Mouse (Mus musculus) bone marrow macrophage, adult 2 months (primary cell): ENCODE results near the gene Cpt2. TPM values are rescaled to one million over a fixed set of nuclear protein-coding genes. Genes with fewer than 3 reads are reported as not detected.

Experiments
- H3K27ac ChIP-seq: 2 replicates; pipeline ENCODE4 v1.5.1; 2012; ENCODE audit warnings: low read depth, low read length; ENCODE audit not compliant: insufficient read depth
- H3K4me1 ChIP-seq: 2 replicates; pipeline ENCODE4 v1.6.1; 2012; ENCODE audit warnings: low read length; ENCODE audit not compliant: control insufficient read depth, insufficient read depth
- H3K4me3 ChIP-seq: 2 replicates; pipeline ENCODE4 v1.5.1; 2012; ENCODE audit warnings: mild to moderate bottlenecking, low read length, moderate library complexity; ENCODE audit not compliant: insufficient read depth
- CTCF ChIP-seq: IDR thresholded peaks from 2 replicates; pipeline ENCODE4 v1.5.1; 2012; ENCODE audit warnings: low read depth, mild to moderate bottlenecking, low read length, moderate library complexity
- POLR2A ChIP-seq: IDR thresholded peaks from 2 replicates; pipeline ENCODE4 v1.6.1; 2012; ENCODE audit warnings: mild to moderate bottlenecking, low read depth, low read length, borderline replicate concordance
- polyA plus RNA-seq: library from polyadenylated mRNA; stranded (reverse); fragments of >200 nt; gene quantifications from 2 replicates; pipeline ENCODE4 v1.2.4, GENCODE M21; 2012; ENCODE audit not compliant: missing spikeins, insufficient read depth, insufficient read length

Gene Cpt2
- polyA plus RNA-seq, 1 experiment, result 27.6 TPM

DNA sequence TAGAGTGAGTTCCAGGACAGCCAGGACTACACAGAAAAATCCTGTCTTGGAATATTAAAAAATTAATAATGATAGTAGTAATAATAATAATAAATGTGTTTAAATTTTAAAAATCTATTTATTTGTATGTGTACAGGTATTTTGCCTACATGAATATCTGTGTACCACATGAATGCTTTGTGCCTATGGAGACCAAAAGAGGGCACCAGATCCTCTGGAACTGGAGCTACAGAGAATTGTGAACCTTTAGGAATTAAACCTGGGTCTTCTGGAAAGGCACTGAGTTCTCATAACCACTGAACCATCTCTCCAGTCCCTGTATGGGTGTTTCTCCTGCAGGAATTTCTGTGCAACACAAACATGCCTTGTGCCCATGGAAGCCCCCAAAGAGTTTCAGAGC lies 29.4 kb upstream of the Cpt2 start:
- Histone ChIP-seq H3K4me1 (no peaks in the 10 kb centered on the region), H3K27ac (no peak overlapping the region), H3K4me3 (no peak overlapping the region)
- TF ChIP-seq CTCF (no peak), POLR2A (no peak)

- Histone ChIP-seq H3K27ac (no peak overlapping the region), H3K4me1 (no peaks in the 10 kb centered on the region), H3K4me3 (no peak overlapping the region)
- no peak for TF ChIP-seq CTCF
- no peak for TF ChIP-seq POLR2A
Measured at GRCm38 (mm10) chr4:107949918-107950317, 26.5 kb upstream of the Cpt2 start.

DNA sequence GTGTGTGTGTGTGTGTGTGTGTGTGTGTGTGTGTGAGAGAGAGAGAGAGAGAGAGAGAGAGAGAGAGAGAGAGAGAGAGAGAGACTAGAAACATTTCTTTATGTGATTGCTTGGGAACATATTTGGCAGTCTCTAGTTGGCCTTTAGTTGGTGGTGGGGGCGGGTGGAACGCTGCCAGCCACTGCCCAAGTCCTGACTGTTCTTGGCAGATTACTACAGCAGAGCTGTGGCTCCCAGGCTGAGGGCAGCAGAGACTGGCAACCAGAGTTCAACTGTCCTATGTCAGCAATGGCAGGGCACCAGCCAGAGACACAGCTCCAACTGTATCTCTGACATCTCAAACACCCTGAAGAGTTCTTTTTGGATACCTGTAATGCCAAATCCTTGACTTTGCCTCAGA lies 20.7 kb upstream of the Cpt2 start:
- 0 out of 2 replicates have a peak, but pooled peaks cover under 1% of the 10 kb centered on the region for H3K4me1 ChIP-seq
- no peak overlapping the region for H3K27ac ChIP-seq
- TF ChIP-seq POLR2A (no peak), CTCF (no peak)
- no peak overlapping the region for H3K4me3 ChIP-seq

DNA sequence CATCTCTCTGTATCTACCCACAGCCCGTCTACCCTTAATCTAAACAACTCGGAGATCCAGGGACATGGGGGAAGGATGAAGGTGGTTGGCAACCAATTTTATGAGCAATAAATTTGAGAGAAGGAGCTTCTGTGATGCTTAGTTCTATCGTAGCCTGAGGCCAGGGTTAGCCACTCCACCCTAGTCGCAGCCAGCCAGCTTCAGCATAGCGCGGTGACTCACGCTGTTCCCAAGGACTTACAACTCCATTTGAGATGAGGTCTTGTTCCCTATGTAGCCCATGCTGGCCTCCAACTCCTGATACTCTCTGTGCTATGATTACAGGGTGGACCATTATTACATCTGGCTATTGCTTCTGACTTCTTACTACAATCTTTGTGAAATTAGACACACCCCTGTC lies 19.3 kb upstream of the Cpt2 start:
- Histone ChIP-seq H3K27ac (no peak overlapping the region), H3K4me1 (0 out of 2 replicates have a peak, but pooled peaks cover 5% of the 10 kb centered on the region), H3K4me3 (no peak overlapping the region)
- TF ChIP-seq POLR2A, result no peak
- TF ChIP-seq CTCF, result no peak

GRCm38 (mm10) chr4:107938124-107938523 lies 14.7 kb upstream of the Cpt2 start:
- TF ChIP-seq POLR2A, result no peak
- TF ChIP-seq CTCF, result no peak
- no peak overlapping the region for H3K27ac ChIP-seq
- no peak overlapping the region for H3K4me3 ChIP-seq
- peaks cover 8% of the 10 kb centered on the region; the same call in 1 of the 2 replicates for H3K4me1 ChIP-seq

GRCm38 (mm10) chr4:107937338-107937737 lies 13.9 kb upstream of the Cpt2 start:
- no peak for TF ChIP-seq CTCF
- TF ChIP-seq POLR2A, result no peak
- H3K4me3 ChIP-seq, result no peak overlapping the region
- peaks cover 8% of the 10 kb centered on the region; the same call in 1 of the 2 replicates for H3K4me1 ChIP-seq
- H3K27ac ChIP-seq, result no peak overlapping the region

DNA sequence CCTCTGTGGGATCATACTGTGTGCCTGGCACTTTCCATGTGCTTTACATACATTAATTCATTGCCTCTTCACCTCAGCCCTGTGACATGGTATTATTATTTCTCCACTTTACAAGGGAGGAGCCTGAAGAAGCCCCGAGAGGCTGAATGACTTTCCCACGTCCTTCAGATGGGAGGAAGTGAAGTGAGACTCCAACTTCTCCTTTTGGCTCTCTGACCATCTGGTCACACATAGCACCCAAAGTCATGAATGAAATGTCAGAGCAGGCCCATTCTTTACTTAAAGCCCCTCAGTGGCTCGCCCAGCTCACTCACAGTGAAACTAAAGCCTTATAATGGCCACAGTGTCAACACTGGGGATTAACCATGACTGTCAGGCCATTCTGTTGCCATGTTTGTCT lies 11.8 kb upstream of the Cpt2 start:
- no peak overlapping the region for H3K4me3 ChIP-seq
- TF ChIP-seq CTCF, result no peak
- TF ChIP-seq POLR2A, result no peak
- peaks cover 8% of the 10 kb centered on the region; the same call in 1 of the 2 replicates for H3K4me1 ChIP-seq
- H3K27ac ChIP-seq, result no peak overlapping the region

- Histone ChIP-seq H3K4me3 (no peak overlapping the region), H3K4me1 (peaks cover 5% of the 10 kb centered on the region; the same call in 1 of the 2 replicates), H3K27ac (no peak overlapping the region)
- TF ChIP-seq POLR2A, result no peak
- no peak for TF ChIP-seq CTCF
Measured at GRCm38 (mm10) chr4:107933239-107933638, 9.8 kb upstream of the Cpt2 start.

GRCm38 (mm10) chr4:107931453-107931852 lies 8.0 kb upstream of the Cpt2 start:
- H3K4me3 ChIP-seq, result no peak overlapping the region
- H3K4me1 ChIP-seq, result peaks cover 3% of the 10 kb centered on the region; the same call in 1 of the 2 replicates
- H3K27ac ChIP-seq, result no peak overlapping the region
- TF ChIP-seq CTCF (no peak), POLR2A (no peak)

GRCm38 (mm10) chr4:107928726-107929125 lies 5.3 kb upstream of the Cpt2 start:
- H3K4me1 ChIP-seq, result no peaks in the 10 kb centered on the region
- no peak overlapping the region for H3K4me3 ChIP-seq
- no peak for TF ChIP-seq CTCF
- TF ChIP-seq POLR2A, result no peak
- H3K27ac ChIP-seq, result no peak overlapping the region

DNA sequence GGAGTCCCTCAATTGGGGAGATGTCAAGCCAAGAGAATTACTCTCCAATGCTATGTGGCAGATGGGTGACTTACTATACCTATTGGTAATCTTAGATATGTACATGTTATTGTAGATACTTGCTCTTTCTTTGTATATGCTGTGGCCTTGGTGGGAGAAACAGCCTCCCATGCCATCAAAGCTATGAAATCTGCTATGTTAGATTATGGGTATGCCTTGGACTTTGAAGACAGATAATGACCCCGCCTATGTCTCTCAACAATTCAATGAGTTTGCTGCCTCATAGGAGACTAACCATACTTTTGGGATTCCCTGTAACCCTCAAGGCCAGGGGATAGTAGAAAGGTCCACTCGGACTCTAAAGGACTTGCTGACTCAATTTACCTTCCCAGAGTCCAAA lies 4.9 kb upstream of the Cpt2 start:
- no peak overlapping the region for H3K4me3 ChIP-seq
- no peak for TF ChIP-seq POLR2A
- no peak for TF ChIP-seq CTCF
- no peak overlapping the region for H3K27ac ChIP-seq
- no peaks in the 10 kb centered on the region for H3K4me1 ChIP-seq
